Mouse (Mus musculus): ENCODE data around the gene Gpx8.
"Not testable (repeated sequence)": the region's sequence is repeated elsewhere in the genome, so short reads cannot be mapped to it uniquely, and the experiment has no call there.

Gpx8 gene

GRCm38 (mm10) chr13:113023274-113024143 lies 22.7 kb downstream of the Gpx8 start:
- no peak for DNase-seq

GRCm38 (mm10) chr13:113022467-113022866 lies 23.7 kb downstream of the Gpx8 start:
- no peak for DNase-seq

DNA sequence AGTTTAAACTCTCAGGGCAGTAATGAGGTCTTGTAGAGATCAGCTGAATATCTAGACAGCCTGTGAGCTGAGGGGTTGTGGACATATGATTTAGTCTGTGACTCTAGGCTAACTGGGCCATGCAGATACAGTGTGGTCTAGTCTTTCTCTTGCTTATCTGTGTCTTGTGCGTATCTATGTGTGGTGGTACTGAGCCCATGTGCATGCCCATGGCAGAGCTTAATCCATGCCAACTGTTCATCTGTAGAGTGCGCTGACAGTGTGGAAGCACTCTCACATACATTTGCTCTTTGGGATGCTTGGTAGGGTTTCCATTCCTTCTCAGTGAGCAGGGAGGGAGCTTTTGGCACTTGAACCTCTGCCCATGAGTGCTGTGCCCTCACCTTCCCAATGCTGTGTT lies 24.7 kb downstream of the Gpx8 start:
- DNase-seq: no peak

DNA sequence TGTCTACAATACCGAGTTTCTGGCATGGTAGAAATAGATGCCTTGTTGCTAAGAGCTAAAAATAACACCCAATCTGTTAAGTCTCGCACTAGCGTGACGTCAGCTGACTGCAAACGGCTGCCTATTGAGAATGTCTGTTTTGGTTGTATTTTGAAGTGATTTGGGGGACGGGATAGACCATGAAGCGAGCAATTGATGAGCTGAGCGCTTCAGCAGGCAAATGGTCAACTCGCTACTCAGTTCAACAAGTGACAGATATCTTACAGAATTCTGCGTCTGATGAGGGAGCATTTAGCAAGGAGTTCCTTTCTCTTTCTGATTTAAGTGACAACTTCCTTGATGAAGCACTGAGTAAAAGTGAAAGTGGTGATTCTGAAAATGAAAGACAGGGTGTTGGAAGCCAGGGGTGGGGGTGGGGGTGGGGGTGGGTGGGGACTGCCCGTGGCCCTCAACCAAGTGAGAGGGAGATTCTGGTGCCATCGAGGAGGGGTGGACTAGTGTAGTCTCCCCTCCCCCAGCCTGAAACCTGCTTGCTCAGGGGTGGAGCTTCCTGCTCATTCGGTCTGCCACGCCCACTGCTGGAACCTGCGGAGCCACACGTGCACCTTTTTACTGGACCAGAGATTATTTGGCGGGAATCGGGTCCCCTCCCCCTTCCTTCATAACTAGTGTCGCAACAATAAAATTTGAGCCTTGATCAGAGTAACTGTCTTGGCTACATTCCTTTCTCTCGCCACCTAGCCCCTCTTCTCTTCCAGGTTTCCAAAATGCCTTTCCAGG lies 32.8 kb downstream of the Gpx8 start:
- DNase-seq: not testable (repeated sequence)

GRCm38 (mm10) chr13:113012683-113013082 lies 33.5 kb downstream of the Gpx8 start:
- DNase-seq: no peak

GRCm38 (mm10) chr13:113000576-113001318 lies 45.5 kb downstream of the Gpx8 start:
- no peak for DNase-seq

DNA sequence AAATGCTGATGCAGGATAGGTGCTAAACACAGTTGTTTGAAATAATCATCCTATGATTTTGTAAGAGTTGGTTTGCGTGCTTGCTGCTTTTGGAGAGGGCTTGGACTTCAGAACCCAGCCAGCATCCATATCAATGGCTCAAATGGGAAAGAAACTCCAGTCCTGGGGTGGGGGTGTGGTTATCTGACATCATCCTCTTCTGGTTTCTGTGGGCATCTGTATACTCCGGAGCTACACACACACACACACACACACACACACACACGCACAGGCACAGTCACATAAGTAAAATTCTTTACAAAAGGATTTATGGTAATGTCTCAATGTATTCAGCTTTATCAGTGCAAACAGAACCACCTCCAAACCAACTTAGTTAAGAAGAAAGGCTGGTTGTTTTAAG lies 46.1 kb downstream of the Gpx8 start:
- no peak for DNase-seq

- peak in 1 of 2 experiments; percentile 26 for DNase-seq
These were observed 47.6 kb downstream of the Gpx8 start for GRCm38 (mm10) chr13:112998427-112999201.

- no peak for DNase-seq
These were observed 48.8 kb downstream of the Gpx8 start for GRCm38 (mm10) chr13:112997369-112997768.

- DNase-seq: no peak
These were observed 49.8 kb downstream of the Gpx8 start for GRCm38 (mm10) chr13:112996407-112996806.

DNA sequence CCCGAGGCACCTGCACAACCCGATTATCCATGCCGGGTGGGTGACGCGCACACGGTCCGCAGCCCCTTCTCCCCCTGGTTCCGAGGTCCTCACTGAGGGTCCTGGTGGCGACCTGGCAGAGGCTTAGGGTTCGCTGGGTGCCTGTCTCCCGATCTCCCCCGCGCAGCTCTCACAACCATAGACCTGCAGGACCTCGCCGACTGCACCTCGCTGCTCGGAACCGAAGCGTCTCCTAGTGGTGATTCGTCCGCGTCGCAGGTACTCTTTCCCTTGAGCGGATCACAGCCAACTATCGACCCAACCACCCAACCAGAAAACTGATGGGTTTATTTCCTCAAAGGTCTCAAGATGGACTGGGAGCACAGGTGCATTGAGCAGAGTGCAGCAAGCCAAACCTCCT lies 52.0 kb downstream of the Gpx8 start:
- DNase-seq: peak; percentile 81 to 85

- peak; percentile 55 to 60 for DNase-seq
These were observed 52.6 kb downstream of the Gpx8 start, which contains the start of gene Mcidas for GRCm38 (mm10) chr13:112993531-112994152. Mcidas (plus strand) TSS chr13:112993845.

All from cerebellum, postnatal 14 days (tissue).